Mouse (Mus musculus): ENCODE measurements around the gene Olfr152.

Olfr152 gene

DNA sequence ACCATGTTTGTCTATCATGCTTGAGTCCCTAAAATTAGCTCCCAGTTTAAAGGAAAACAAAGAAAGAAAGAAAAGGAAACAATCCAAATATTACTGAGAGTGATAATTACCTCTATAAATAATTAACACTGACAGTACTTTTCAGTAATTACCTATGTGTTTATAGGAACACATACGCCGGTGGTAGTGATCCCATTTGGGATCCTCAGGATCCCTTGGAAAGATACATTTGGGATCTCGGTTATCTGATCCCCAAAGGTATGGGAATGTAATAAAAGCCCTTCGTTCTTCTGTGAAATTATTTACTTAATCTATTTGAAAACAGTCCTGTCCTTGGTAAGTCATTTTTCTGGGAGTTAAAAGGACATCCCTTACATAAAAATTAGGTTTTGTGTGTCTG lies at the start of gene Olfr152:
Gene Olfr152 (plus strand): TSS at position 301 of the 400 bp plus-strand sequence.
- no peak for ATAC-seq (ENCODE audit: insufficient number of reproducible peaks, low FRiP score, low TSS enrichment)

DNA sequence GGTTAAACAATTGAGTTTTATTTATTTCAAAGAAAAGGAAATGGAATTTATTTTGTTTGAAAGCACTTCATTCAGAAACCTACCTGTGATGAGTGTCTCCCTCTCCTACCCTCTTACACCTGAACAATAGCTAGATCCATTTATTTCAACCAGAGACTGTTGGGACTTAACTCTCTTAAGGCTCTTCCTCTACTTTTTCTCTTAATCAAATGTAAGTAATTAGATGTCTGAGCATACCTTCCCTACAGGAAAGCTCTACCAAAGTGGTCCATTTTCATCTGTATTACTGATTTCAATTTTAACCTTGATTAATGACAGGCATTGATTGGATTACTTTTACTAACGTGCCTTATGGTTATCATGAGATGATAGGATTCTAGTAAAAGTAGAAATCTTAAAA lies 39.4 kb upstream of the Olfr152 start, which contains the start of gene Olfr1138:
Gene Olfr1138 (minus strand): TSS at position 101 of the 400 bp plus-strand sequence.
- no peak for ATAC-seq (ENCODE audit: insufficient number of reproducible peaks, low FRiP score, low TSS enrichment)

DNA sequence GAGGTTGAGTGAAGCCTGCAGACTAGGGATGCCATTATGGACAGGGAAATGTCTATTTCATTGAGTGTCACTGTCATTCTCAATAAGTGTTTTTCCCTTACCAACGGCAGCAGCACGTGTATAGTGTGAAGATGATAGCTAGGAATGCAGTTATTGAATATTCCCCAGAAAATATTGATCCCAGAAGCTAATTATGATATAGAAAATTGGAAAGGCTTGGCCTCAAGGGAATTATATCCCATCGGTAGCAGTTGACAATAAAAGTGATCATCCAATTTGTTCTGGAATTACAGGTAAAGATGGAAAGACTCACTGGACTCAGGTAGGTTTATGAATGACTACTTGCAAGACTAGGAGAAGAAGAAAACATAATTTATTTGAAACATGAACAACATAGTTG lies 35.8 kb upstream of the Olfr152 start, which contains the start of gene Olfr1140:
Gene Olfr1140 (plus strand): TSS at position 301 of the 400 bp plus-strand sequence.
- no peak for ATAC-seq (ENCODE audit: insufficient number of reproducible peaks, low FRiP score, low TSS enrichment)

DNA sequence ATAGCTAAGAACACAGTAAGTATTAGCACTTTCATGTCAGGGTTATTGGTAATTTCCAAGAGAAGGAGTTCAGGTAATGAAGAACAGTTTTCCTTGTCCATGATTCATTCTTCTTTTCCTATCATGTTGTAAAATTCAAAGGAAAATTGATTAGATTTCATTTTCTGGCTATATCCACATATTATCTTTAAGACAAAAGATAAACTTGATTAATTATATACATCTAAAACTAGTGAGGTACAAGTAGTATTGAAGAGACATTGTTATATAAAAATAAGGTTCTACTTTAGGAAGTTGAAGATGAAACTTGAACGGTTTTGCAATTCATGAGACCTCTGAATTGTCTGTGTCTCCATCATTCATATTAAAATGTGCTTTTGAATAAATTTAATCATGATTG lies 25.4 kb upstream of the Olfr152 start, which contains the start of gene Olfr1141:
Gene Olfr1141 (minus strand): TSS at position 101 of the 400 bp plus-strand sequence.
- no peak for ATAC-seq (ENCODE audit: insufficient number of reproducible peaks, low FRiP score, low TSS enrichment)

DNA sequence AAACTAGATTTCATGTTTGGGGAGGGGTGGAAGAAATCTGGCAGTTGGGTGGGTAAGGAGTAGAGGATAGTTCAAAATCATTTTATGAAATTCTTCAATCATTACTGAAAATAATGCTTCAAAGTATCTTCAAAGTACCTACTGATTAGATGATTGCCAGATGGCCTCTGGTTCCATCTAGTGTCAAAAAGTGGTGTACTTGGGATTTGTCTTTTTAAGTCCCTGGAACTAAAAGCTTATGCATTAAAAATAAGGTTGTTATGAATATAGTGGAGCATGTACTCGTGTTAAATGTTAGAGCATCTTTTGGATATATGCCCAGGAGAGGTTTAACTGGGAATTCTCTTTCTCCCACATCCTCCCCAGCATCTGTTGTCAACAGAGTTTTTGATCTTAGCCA lies 3.1 kb upstream of the Olfr152 start:
- ATAC-seq (ENCODE audit: insufficient number of reproducible peaks, low FRiP score, low TSS enrichment): no peak

DNA sequence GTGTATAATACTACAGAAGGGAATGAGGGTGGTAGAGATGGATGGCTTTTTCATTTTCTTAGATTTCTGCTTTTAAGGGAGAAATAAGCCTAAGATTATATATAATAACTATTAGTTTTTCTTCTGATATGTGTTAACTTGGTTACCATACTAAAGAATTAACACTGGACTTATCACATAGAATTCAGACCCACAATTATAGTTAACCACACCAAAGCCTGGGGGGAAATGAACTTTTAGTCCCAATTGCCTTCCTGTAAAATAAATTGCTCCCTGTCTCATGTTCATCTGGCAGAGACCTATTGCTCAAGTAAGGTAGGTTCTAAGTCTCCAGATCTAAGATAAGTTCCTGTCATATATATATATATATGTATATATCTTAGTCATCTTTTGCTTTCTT lies 21.0 kb downstream of the Olfr152 start, which contains the start of gene Olfr1143:
Gene Olfr1143 (plus strand): TSS at position 301 of the 400 bp plus-strand sequence.
- no peak for ATAC-seq (ENCODE audit: insufficient number of reproducible peaks, low FRiP score, low TSS enrichment)

DNA sequence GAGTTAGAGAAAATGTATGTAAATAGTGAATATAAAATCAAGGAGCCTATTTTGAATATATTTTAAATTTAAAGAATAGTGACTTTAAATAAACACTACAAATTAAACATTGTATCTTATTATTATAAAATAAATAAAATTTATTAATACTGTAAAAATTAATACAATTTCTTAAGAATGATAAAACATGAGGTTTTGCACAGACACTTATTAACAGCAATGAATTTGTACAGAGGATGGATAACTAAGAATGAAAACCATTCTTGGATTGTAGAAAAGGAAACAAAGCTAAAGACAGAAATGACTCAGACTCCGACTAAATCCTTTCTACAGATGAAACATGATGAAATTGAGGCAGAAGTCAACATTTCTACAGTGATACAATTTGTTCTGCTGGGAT lies 30.2 kb downstream of the Olfr152 start, which contains the start of gene Olfr1145:
Gene Olfr1145 (plus strand): TSS at position 301 of the 400 bp plus-strand sequence.
- ATAC-seq (ENCODE audit: insufficient number of reproducible peaks, low FRiP score, low TSS enrichment): no peak

DNA sequence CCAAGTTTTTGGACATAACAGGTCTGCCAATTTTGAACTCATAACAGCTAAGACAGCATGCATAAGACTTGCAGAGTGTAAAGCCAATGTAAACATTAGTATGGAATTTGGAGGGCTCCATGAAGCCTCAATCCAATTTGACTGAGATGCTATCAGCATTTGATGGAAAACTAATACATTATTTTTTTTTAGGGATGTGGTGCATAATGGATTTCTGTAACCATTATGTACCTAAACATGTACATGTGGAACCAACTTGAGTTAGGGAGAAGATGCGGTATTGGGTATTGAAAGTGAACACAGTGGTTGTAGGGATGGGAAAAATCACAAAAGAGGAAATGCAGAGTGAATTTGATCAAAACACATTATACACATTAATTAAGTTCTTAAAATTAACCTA lies 51.0 kb downstream of the Olfr152 start, which contains the start of gene Olfr1148:
Gene Olfr1148 (plus strand): TSS at position 301 of the 400 bp plus-strand sequence.
- ATAC-seq (ENCODE audit: insufficient number of reproducible peaks, low FRiP score, low TSS enrichment): no peak
